Mouse (Mus musculus): ENCODE measurements at regions not wholly inside any gene's neighbourhood (a gene's known extent, or its start where the extent isn't known, plus 50 kb on each side); places are given as distances from the start of the nearest gene placed in this dataset.

DNA sequence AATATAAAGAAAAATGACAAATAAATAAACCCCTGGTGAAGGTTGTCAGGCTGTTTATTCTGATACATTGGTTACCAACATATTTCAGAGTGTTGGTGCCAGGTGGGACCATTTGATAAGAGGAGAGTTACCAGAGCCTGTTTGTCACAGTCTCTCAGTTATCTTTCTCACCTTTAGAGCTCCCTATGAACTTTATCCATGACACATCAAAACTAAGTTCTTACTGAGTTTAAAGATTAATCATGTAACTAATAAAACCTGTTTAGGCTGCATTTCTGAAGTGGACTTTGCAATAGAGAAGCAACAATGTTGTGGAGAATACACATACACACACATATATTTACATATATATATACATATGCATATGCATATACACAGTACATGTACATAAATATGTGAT is 582.7 kb upstream of the Sema6d start:
- Histone ChIP-seq H3K27ac (ENCODE audit: insufficient read depth, low read depth, low read length, poor library complexity, severe bottlenecking) (no peak overlapping the region), H3K9me3 (ENCODE audit: control insufficient read depth, insufficient read depth, low read depth, low read length) (no peaks in the 10 kb centered on the region), H3K4me1 (ENCODE audit: control insufficient read depth in 2 of 2, insufficient read depth in 2 of 2, low read length in 2 of 2, poor library complexity in 1 of 2) (no peaks in the 10 kb centered on the region), H3K36me3 (ENCODE audit: control insufficient read depth, insufficient read depth, low read length, poor library complexity, severe bottlenecking) (no peaks in the 10 kb centered on the region), H3K4me3 (ENCODE audit: insufficient read depth in 1 of 2, low read depth in 1 of 2, low read length in 2 of 2, poor library complexity in 1 of 2, severe bottlenecking in 1 of 2) (no peak overlapping the region), H3K9ac (ENCODE audit: insufficient read depth, low read depth, low read length, poor library complexity, severe bottlenecking) (no peak overlapping the region)
- TF ChIP-seq CHD2 (IDR thresholded peaks at IDR 0.05; ENCODE audit: low read depth, low read length) = no peak
- in situ Hi-C loops (cut with MboI; ENCODE audit: low sequenced_read_pairs in 2 of 2, unreplicated experiment in 2 of 2) = no loop called here
- DNase-seq (ENCODE audit: low read depth, low spot score) = no peak

- in situ Hi-C loops (cut with MboI; ENCODE audit: low sequenced_read_pairs in 2 of 2, unreplicated experiment in 2 of 2) = no loop called here
- Histone ChIP-seq H3K4me1 (ENCODE audit: control insufficient read depth in 2 of 2, insufficient read depth in 2 of 2, low read length in 2 of 2, poor library complexity in 1 of 2) (no peaks in the 10 kb centered on the region), H3K36me3 (ENCODE audit: control insufficient read depth, insufficient read depth, low read length, poor library complexity, severe bottlenecking) (no peaks in the 10 kb centered on the region), H3K9me3 (ENCODE audit: control insufficient read depth, insufficient read depth, low read depth, low read length) (no peaks in the 10 kb centered on the region), H3K4me3 (ENCODE audit: insufficient read depth in 1 of 2, low read depth in 1 of 2, low read length in 2 of 2, poor library complexity in 1 of 2, severe bottlenecking in 1 of 2) (no peak overlapping the region), H3K9ac (ENCODE audit: insufficient read depth, low read depth, low read length, poor library complexity, severe bottlenecking) (no peak overlapping the region), H3K27ac (ENCODE audit: insufficient read depth, low read depth, low read length, poor library complexity, severe bottlenecking) (no peak overlapping the region)
- TF ChIP-seq ZNF384 (IDR thresholded peaks at IDR 0.05; ENCODE audit: low read depth, low read length) (no peak), MAFK (IDR thresholded peaks at IDR 0.05; ENCODE audit: insufficient read depth, low read depth, low read length) (no peak), ZC3H11A (IDR thresholded peaks at IDR 0.05; ENCODE audit: borderline replicate concordance, low read depth, low read length) (no peak), HCFC1 (IDR thresholded peaks at IDR 0.05; ENCODE audit: borderline replicate concordance, insufficient read depth, low read length) (no peak), CHD2 (IDR thresholded peaks at IDR 0.05; ENCODE audit: low read depth, low read length) (no peak)
- no peak for DNase-seq (ENCODE audit: low read depth, low spot score)
Observed at GRCm38 (mm10) chr2:123528915-123529314, 560.9 kb upstream of the Sema6d start.

DNA sequence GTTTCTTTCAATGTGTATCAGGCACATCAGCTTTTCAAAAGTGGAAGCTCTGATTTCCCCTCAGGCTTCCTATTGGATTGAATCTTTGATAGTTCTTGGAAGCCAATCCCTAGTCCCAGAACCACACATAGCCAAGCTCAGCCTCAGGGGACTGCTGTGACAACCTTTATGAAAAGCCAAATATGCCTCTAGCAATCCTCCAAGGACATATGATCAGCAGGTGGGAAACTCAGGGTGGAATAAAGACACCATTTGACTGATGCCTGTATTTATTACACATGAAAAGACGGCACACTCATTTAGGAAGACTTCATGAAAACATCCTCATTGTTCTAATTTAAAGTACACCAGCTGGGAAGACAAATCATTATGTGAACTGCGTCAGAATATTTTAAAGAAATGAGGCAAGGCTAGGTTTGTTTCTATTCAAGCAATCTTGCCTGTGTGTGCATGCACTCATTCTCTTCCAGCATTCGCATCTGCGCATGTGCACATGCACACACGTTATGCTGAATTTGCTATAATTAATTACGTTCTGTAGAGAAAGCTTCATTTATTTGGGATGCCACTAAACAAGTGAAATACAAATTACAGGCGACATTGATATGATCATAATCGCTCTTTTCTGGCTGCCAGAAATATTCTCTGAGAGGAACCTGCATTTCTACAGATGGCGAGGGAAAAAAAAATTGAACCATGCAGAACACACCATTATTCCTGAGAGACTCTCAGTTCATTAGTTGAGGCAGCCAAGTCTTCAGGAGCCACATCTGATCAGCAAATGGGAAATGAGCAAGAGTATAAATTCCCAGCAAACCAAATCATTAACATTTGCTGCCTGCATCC is 556.6 kb upstream of the Sema6d start:
- TF ChIP-seq CHD2 (IDR thresholded peaks at IDR 0.05; ENCODE audit: low read depth, low read length) (no peak), HCFC1 (IDR thresholded peaks at IDR 0.05; ENCODE audit: borderline replicate concordance, insufficient read depth, low read length) (no peak), ZC3H11A (IDR thresholded peaks at IDR 0.05; ENCODE audit: borderline replicate concordance, low read depth, low read length) (no peak), MAFK (IDR thresholded peaks at IDR 0.05; ENCODE audit: insufficient read depth, low read depth, low read length) (no peak), ZNF384 (IDR thresholded peaks at IDR 0.05; ENCODE audit: low read depth, low read length) (no peak)
- in situ Hi-C loops (cut with MboI; ENCODE audit: low sequenced_read_pairs in 2 of 2, unreplicated experiment in 2 of 2) = no loop called here
- H3K9ac ChIP-seq (ENCODE audit: insufficient read depth, low read depth, low read length, poor library complexity, severe bottlenecking) = no peak overlapping the region

DNA sequence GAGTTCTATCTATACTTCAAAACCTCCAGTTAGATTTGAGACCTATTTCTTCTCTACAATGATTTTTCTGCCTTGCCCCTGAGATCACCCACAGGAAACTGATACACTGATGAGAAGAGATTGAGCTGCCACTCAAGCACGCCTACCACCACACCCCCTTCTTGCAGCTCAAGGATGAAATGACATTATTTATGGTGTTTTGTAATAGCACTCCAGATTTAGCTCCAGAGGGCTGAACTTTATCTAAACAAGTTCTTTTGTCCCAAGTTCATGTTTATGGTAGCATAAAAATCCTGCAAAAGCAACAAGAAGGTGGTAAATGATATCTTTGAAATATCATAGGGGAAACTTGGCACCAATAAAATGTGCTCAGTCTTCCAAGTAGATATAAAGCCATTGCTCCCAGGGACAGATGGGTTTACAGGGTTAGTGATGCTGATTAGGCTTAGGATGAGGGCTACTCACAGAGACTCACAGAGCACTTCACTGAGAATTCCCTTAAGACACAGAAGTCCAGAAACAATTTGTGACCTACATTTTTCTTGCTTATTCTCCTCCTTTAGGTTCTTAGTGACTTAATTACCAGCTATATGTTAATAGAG is 538.4 kb upstream of the Sema6d start:
- in situ Hi-C loops (cut with MboI; ENCODE audit: low sequenced_read_pairs in 2 of 2, unreplicated experiment in 2 of 2) = no loop called here
- Histone ChIP-seq H3K4me3 (ENCODE audit: insufficient read depth in 1 of 2, low read depth in 1 of 2, low read length in 2 of 2, poor library complexity in 1 of 2, severe bottlenecking in 1 of 2) (no peak overlapping the region), H3K4me1 (ENCODE audit: control insufficient read depth in 2 of 2, insufficient read depth in 2 of 2, low read length in 2 of 2, poor library complexity in 1 of 2) (no peaks in the 10 kb centered on the region), H3K9ac (ENCODE audit: insufficient read depth, low read depth, low read length, poor library complexity, severe bottlenecking) (no peak overlapping the region), H3K27ac (ENCODE audit: insufficient read depth, low read depth, low read length, poor library complexity, severe bottlenecking) (no peak overlapping the region), H3K9me3 (ENCODE audit: control insufficient read depth, insufficient read depth, low read depth, low read length) (no peaks in the 10 kb centered on the region), H3K36me3 (ENCODE audit: control insufficient read depth, insufficient read depth, low read length, poor library complexity, severe bottlenecking) (no peaks in the 10 kb centered on the region)
- no peak for TF ChIP-seq ZNF384 (IDR thresholded peaks at IDR 0.05; ENCODE audit: low read depth, low read length)
- TF ChIP-seq ZC3H11A (IDR thresholded peaks at IDR 0.05; ENCODE audit: borderline replicate concordance, low read depth, low read length) = no peak
- TF ChIP-seq HCFC1 (IDR thresholded peaks at IDR 0.05; ENCODE audit: borderline replicate concordance, insufficient read depth, low read length) = no peak
- TF ChIP-seq CHD2 (IDR thresholded peaks at IDR 0.05; ENCODE audit: low read depth, low read length) = no peak
- TF ChIP-seq MAFK (IDR thresholded peaks at IDR 0.05; ENCODE audit: insufficient read depth, low read depth, low read length) = no peak
- DNase-seq (ENCODE audit: low read depth, low spot score) = no peak

More for the DNA sequence above, 556.6 kb upstream of the Sema6d start:
- Histone ChIP-seq H3K4me1 (ENCODE audit: control insufficient read depth in 2 of 2, insufficient read depth in 2 of 2, low read length in 2 of 2, poor library complexity in 1 of 2) (no peaks in the 10 kb centered on the region), H3K36me3 (ENCODE audit: control insufficient read depth, insufficient read depth, low read length, poor library complexity, severe bottlenecking) (no peaks in the 10 kb centered on the region), H3K4me3 (ENCODE audit: insufficient read depth in 1 of 2, low read depth in 1 of 2, low read length in 2 of 2, poor library complexity in 1 of 2, severe bottlenecking in 1 of 2) (no peak overlapping the region), H3K9me3 (ENCODE audit: control insufficient read depth, insufficient read depth, low read depth, low read length) (no peaks in the 10 kb centered on the region), H3K27ac (ENCODE audit: insufficient read depth, low read depth, low read length, poor library complexity, severe bottlenecking) (no peak overlapping the region)
- no peak for DNase-seq (ENCODE audit: low read depth, low spot score)

Data from ES-E14 (cell line).